Mouse (Mus musculus) lung, postnatal 0 days (tissue): ENCODE measurements around the gene Bsg. TPM values are rescaled to one million over a fixed set of nuclear protein-coding genes. Genes with fewer than 3 reads are reported as not detected.
A peak's percentile ranks its signal among the peaks of the same experiment; 100 is the strongest.

Source experiments
- ATAC-seq: fragments of 200-750 bp; cut with Nextera tagmentation; 2 replicates; pipeline ENCODE4 v1.8.0; 2017; ENCODE audit warnings: moderate library complexity
- DNase-seq: peaks from one replicate; pipeline ENCODE4 v3.0.0-alpha.2; 2016; ENCODE audit warnings: low spot score
- H3K27ac ChIP-seq: fragments of 300-500 bp; sonication (generic); 2 replicates; pipeline ENCODE4 v1.5.1; 2014; ENCODE audit warnings: antibody characterized with exemption, mild to moderate bottlenecking, low read length, mixed read lengths
- H3K27me3 ChIP-seq: fragments of 300-500 bp; sonication (generic); replicated peaks from 2 replicates; pipeline ENCODE4 v1.6.1; 2014; ENCODE audit warnings: low read length, mixed read lengths; ENCODE audit not compliant: insufficient read depth
- H3K36me3 ChIP-seq: fragments of 300-500 bp; sonication (generic); 2 replicates; pipeline ENCODE4 v1.6.1; 2014; ENCODE audit warnings: low read length, mixed read lengths; ENCODE audit not compliant: insufficient read depth
- H3K4me1 ChIP-seq: fragments of 300-500 bp; sonication (generic); 2 replicates; pipeline ENCODE4 v1.6.1; 2014; ENCODE audit warnings: antibody characterized with exemption, low read depth, low read length, mixed read lengths; ENCODE audit not compliant: insufficient read depth
- H3K4me2 ChIP-seq: fragments of 300-500 bp; sonication (generic); replicated peaks from 2 replicates; pipeline ENCODE4 v1.6.1; 2014; ENCODE audit warnings: low read depth, mild to moderate bottlenecking, low read length, moderate library complexity, mixed read lengths
- H3K4me3 ChIP-seq: fragments of 300-500 bp; sonication (generic); 2 replicates; pipeline ENCODE4 v1.5.1; 2014; ENCODE audit warnings: low read depth, low read length
- H3K9ac ChIP-seq: fragments of 300-500 bp; sonication (generic); replicated peaks from 2 replicates; pipeline ENCODE4 v1.6.1; 2014; ENCODE audit warnings: low read depth, mild to moderate bottlenecking
- H3K9me3 ChIP-seq: fragments of 300-500 bp; sonication (generic); 2 replicates; pipeline ENCODE4 v1.6.1; 2016; ENCODE audit warnings: low read length, mixed read lengths
- CTCF ChIP-seq: IDR thresholded peaks from 2 replicates; pipeline ENCODE4 v1.5.1; 2016; ENCODE audit warnings: antibody characterized with exemption, mild to moderate bottlenecking
- EP300 ChIP-seq: IDR thresholded peaks from 2 replicates; pipeline ENCODE4 v1.6.1; 2016; ENCODE audit warnings: antibody characterized with exemption, mild to moderate bottlenecking, control low read depth
- WGBS: fragments of 180-500 bp; shearing (Covaris S2); extraction: QIAGEN DNeasy Blood & Tissue Kit; methylation state at CpG from one replicate; pipeline ENCODE4 v1.1.7; 2014; 5-methylcytosine and 5-hydroxymethylcytosine counted together
- polyA plus RNA-seq: library from polyadenylated mRNA; unstranded; fragments of >200 nt; fragmentation: Nextera tagmentation; extraction: Ambion mirVana; gene quantifications from 2 replicates; pipeline ENCODE4 v1.2.1, GENCODE M21; 2015

Gene Bsg
- polyA plus RNA-seq, 1 experiment from 2014 or later, result 1,299 TPM

DNA sequence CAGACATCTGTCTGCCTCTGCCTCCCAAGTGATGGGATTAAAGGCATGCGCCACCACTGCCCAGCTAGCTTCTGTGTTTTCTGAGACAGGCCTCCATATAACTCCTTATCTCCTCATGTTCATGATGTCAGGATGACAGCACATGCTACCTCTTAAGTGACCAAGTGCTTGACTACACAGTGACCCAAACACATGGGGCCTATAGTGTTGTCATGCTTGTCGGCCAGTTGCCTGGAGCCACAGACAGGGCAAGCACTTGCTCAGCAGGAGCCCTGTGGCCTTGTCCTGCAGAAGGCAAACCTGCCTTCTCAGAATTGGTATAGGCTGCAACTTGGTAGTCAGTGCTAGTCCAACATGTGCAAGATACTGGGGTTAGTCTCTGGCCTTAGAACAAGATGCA, 18.1 kb upstream of the Bsg start:
- Histone ChIP-seq H3K4me1 (peaks cover 10% of the 10 kb centered on the region; the same call in 1 of the 2 replicates), H3K4me2 (no peak overlapping the region), H3K27me3 (no peaks in the 10 kb centered on the region), H3K36me3 (peaks cover 35% of the 10 kb centered on the region), H3K27ac (no peak overlapping the region), H3K4me3 (no peak overlapping the region), H3K9ac (no peak overlapping the region), H3K9me3 (no peaks in the 10 kb centered on the region)
- 85% methylated on average over 2 of the region's 2 CpGs for WGBS
- no peak for ATAC-seq
- TF ChIP-seq CTCF, result no peak
- no peak for TF ChIP-seq EP300
- no peak for DNase-seq

DNA sequence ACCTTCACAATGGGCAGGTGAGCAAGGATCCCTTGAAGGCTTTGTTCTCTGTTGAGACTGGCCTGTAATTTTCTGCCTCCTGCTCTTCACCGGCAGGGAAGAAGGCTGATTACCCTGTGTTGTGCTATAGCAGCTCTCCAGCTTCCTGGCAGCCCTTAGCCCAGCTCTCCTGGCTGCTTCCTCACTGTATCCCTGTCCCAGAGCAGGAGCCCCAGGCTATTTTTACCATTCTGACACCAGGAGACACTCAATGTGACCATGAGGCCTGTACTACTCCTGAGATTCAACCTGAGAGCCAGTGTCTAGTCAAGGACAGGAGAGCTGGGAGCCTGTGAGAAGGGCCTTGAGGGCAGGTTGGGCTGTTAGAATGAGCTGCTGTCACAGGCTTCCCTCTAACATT, 17.6 kb upstream of the Bsg start:
- Histone ChIP-seq H3K36me3 (peaks cover 35% of the 10 kb centered on the region), H3K4me1 (peaks cover 10% of the 10 kb centered on the region; the same call in 1 of the 2 replicates), H3K27ac (no peak overlapping the region), H3K9me3 (no peaks in the 10 kb centered on the region), H3K4me3 (no peak overlapping the region), H3K9ac (no peak overlapping the region), H3K4me2 (no peak overlapping the region), H3K27me3 (no peaks in the 10 kb centered on the region)
- 94% methylated on average over 1 of the region's 1 CpGs for WGBS
- no peak for TF ChIP-seq CTCF
- no peak for TF ChIP-seq EP300
- no peak for DNase-seq
- no peak for ATAC-seq

DNA sequence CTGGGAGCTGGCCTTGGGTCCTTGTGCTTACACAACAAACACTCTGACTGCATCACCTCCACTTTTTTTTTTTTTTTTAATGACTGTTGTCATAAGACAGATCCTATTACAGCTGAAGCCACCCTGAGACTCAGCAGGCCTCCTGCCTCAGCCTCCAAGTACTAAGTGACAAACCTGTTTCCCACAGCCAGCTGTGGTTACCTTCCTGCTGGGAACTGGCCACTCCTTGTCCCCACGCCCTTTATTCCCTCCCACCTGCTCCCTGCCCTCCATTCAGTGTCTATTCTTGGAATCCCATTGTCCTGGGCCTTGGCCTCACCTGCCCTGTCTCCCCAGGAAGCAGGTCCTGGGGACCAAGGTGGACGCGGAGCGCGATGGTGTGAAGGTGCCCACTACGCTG, 16.8 kb upstream of the Bsg start:
- 95% methylated on average over 6 of the region's 6 CpGs for WGBS
- Histone ChIP-seq H3K36me3 (peaks cover 35% of the 10 kb centered on the region), H3K9me3 (no peaks in the 10 kb centered on the region), H3K4me2 (no peak overlapping the region), H3K27me3 (no peaks in the 10 kb centered on the region), H3K4me1 (peaks cover 10% of the 10 kb centered on the region; the same call in 1 of the 2 replicates), H3K9ac (no peak overlapping the region), H3K4me3 (no peak overlapping the region), H3K27ac (no peak overlapping the region)
- ATAC-seq (no peak), DNase-seq (no peak)
- TF ChIP-seq CTCF, result no peak

DNA sequence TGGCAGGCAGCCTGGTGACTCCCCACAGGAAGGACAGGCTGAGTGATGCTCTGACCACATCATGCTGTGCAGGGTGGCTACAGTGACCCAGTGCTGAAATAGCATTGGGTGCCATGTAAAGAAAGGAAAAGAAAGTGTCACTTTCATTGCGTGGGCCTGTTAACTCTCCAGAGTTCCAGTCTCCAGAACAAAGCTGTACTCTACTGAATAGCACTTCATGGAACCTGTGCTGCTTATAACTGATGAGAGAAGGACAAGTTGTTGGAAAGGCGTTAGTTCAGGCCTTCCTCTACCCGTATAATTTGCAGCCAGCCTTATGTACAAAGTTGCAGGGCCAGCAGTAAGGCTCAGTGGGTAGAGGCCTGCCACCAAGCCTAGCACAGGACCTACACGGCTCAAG, 15.6 kb upstream of the Bsg start, which contains the start of gene Gzmm:
Gene Gzmm, plus strand, starts transcription at position 301 of the 400 bp plus-strand sequence.
- WGBS, result 85% methylated on average over 4 of the region's 4 CpGs
- TF ChIP-seq EP300, result no peak
- TF ChIP-seq CTCF, result no peak
- H3K36me3 ChIP-seq, result peaks cover 35% of the 10 kb centered on the region
- H3K9ac ChIP-seq, result no peak within 1 kb of the TSS
- H3K4me3 ChIP-seq, result no peak within 1 kb of the TSS
- H3K27ac ChIP-seq, result no peak within 1 kb of the TSS
- ATAC-seq (no peak), DNase-seq (no peak)
- H3K9me3 ChIP-seq, result no peaks in the 10 kb centered on the region
- no peaks in the 10 kb centered on the region for H3K27me3 ChIP-seq
- no peak within 1 kb of the TSS for H3K4me2 ChIP-seq
- H3K4me1 ChIP-seq, result peaks cover 2% of the 10 kb centered on the region; the same call in 1 of the 2 replicates

DNA sequence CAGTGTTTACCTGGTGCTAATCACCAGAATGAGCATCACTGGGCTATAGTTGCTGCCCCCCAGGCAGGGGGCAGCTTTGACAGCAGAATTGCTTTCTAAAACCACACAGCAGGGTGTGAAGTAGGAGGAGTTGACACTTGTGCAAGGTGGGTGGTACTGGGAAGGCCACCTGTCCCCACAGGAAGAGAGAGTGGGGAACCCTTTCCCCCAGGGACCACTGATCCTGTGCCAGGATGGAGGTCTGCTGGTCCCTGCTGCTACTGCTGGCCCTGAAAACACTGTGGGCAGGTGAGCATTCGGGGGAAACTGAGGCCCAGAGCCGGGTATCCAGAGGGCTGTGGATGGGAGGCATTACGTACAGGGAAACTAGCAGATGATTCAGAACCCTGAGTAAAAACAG, 15.1 kb upstream of the Bsg start:
- ATAC-seq (no peak), DNase-seq (no peak)
- Histone ChIP-seq H3K9me3 (no peaks in the 10 kb centered on the region), H3K36me3 (peaks cover 35% of the 10 kb centered on the region), H3K27ac (no peak overlapping the region), H3K27me3 (no peaks in the 10 kb centered on the region), H3K4me2 (no peak overlapping the region), H3K9ac (no peak overlapping the region), H3K4me3 (no peak overlapping the region), H3K4me1 (no peaks in the 10 kb centered on the region)
- TF ChIP-seq EP300 (no peak), CTCF (no peak)
- WGBS, result 92% methylated on average over 3 of the region's 3 CpGs

DNA sequence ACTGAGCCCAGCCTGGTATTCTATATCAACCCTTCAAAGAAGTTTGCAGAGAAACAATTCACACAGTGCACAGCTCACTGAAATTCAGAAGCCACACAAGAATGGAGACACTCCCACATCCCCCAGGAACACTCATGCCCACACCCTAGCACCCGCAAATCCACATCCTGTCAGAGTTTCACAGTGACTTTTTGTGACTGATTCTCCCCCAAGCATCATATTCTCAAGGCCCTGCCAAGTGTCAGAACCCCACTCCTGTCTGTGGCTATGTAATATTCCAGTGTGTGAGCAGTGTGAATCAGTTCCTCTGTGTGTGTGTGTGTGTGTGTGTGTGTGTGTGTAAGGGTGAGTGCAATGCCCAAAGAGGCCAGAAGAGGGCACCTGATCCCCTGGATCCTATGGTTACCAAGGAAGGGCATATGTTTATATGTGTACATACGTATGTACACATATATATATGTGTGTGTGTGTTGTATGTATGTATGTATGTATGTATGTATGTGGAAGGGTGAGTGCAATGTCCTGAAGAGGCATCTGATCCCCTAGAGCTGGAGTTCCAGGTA, 12.2 kb upstream of the Bsg start:
- ATAC-seq (no peak), DNase-seq (no peak)
- Histone ChIP-seq H3K27ac (no peak overlapping the region), H3K27me3 (no peaks in the 10 kb centered on the region), H3K9ac (no peak overlapping the region), H3K36me3 (peaks cover 12% of the 10 kb centered on the region), H3K9me3 (no peaks in the 10 kb centered on the region), H3K4me1 (peaks cover 8% of the 10 kb centered on the region; the same call in 1 of the 2 replicates), H3K4me2 (no peak overlapping the region), H3K4me3 (no peak overlapping the region)
- WGBS, result 98% methylated on average over 2 of the region's 2 CpGs
- TF ChIP-seq EP300, result no peak
- peak; percentile 35 for TF ChIP-seq CTCF
